Mouse (Mus musculus) CH12.LX (cell line): ENCODE data around the gene Entpd3. TPM values are rescaled to one million over a fixed set of nuclear protein-coding genes. Genes with fewer than 3 reads are reported as not detected.
A peak's percentile ranks its signal among the peaks of the same experiment; 100 is the strongest.

Experiments
- DNase-seq: peaks from one replicate; pipeline ENCODE4 v3.0.0-alpha.2; 2013; ENCODE audit errors: extremely low read depth
- H3K27ac ChIP-seq: 2 replicates; pipeline ENCODE4 v1.5.1; 2012; ENCODE audit warnings: low read depth, mild to moderate bottlenecking, control low read depth, moderate library complexity; ENCODE audit not compliant: insufficient read depth
- H3K27me3 ChIP-seq: replicated peaks from 2 replicates; pipeline ENCODE3; 2012; ENCODE audit warnings: inconsistent platforms
- H3K36me3 ChIP-seq, 2 experiments: replicated peaks in 1 of 2; 2 replicates each; pipeline versions ENCODE3 to v1.6.1; 2012; ENCODE audit warnings: inconsistent platforms in 1 of 2, low read length in 1 of 2, mild to moderate bottlenecking in 1 of 2, mixed read lengths in 1 of 2, moderate library complexity in 1 of 2; ENCODE audit not compliant: control insufficient read depth in 1 of 2, insufficient read depth in 1 of 2
- H3K4me1 ChIP-seq, 2 experiments: 2 replicates each; pipeline ENCODE4 v1.6.1; 2012; ENCODE audit warnings: inconsistent platforms in 1 of 2, moderate library complexity in 1 of 2; ENCODE audit not compliant: insufficient read depth in 2 of 2, control insufficient read depth in 1 of 2
- H3K4me2 ChIP-seq: 2 replicates; pipeline ENCODE4 v1.6.1; 2012; ENCODE audit warnings: low read depth, mild to moderate bottlenecking, control low read depth; ENCODE audit not compliant: poor library complexity, insufficient read depth, severe bottlenecking
- H3K4me3 ChIP-seq, 3 experiments: fragments of 150-350 bp in 1 of 3; sonication (generic) in 1 of 3; replicated peaks in 1 of 3; 2 replicates each; pipeline versions ENCODE3 to v1.5.1; 2011 to 2012; ENCODE audit warnings: low read depth in 2 of 3, low read length in 2 of 3, mild to moderate bottlenecking in 2 of 3, moderate library complexity in 2 of 3, control low read depth in 1 of 3, improper control_type of control experiment in 1 of 3, inconsistent platforms in 1 of 3, mixed read lengths in 1 of 3; ENCODE audit not compliant: poor library complexity in 1 of 3
- H3K79me2 ChIP-seq: replicated peaks from 2 replicates; pipeline ENCODE4 v1.6.1; 2012; ENCODE audit warnings: mild to moderate bottlenecking, moderate library complexity; ENCODE audit not compliant: control insufficient read depth, poor library complexity, insufficient read depth, severe bottlenecking; ENCODE audit errors: extremely low read depth
- H3K9ac ChIP-seq: 2 replicates; pipeline ENCODE4 v1.6.1; 2012; ENCODE audit warnings: low read depth, mild to moderate bottlenecking, control low read depth, moderate library complexity; ENCODE audit not compliant: insufficient read depth
- H3K9me3 ChIP-seq: replicated peaks from 2 replicates; pipeline ENCODE3; 2012; ENCODE audit warnings: low read length, inconsistent platforms, mixed read lengths
- BHLHE40 ChIP-seq: IDR thresholded peaks from 2 replicates; pipeline ENCODE4 v1.6.1; 2011; ENCODE audit warnings: mild to moderate bottlenecking, low read depth, low read length, improper control_type of control experiment
- CTCF ChIP-seq, 2 experiments: IDR thresholded peaks in 1 of 2; conservative IDR thresholded peaks in 1 of 2; 2 replicates each; pipeline ENCODE4 v1.5.1; 2011 to 2012; ENCODE audit warnings: low read depth in 2 of 2, low read length in 2 of 2, improper control_type of control experiment in 1 of 2, inconsistent platforms in 1 of 2, mild to moderate bottlenecking in 1 of 2, moderate library complexity in 1 of 2
- ELF1 ChIP-seq: IDR thresholded peaks from 2 replicates; pipeline ENCODE4 v1.6.1; 2014; ENCODE audit warnings: low read depth, mild to moderate bottlenecking, inconsistent platforms, low read length, improper control_type of control experiment
- HCFC1 ChIP-seq: IDR thresholded peaks from 2 replicates; pipeline ENCODE4 v1.6.1; 2012; ENCODE audit warnings: low read depth, mild to moderate bottlenecking, inconsistent platforms, low read length, improper control_type of control experiment
- MAFK ChIP-seq: IDR thresholded peaks from 2 replicates; pipeline ENCODE4 v1.6.1; 2011; ENCODE audit warnings: low read length, improper control_type of control experiment; ENCODE audit not compliant: insufficient replicate concordance
- MAX ChIP-seq: IDR thresholded peaks from 2 replicates; pipeline ENCODE4 v1.6.1; 2011; ENCODE audit warnings: low read length, improper control_type of control experiment
- MXI1 ChIP-seq: IDR thresholded peaks from 2 replicates; pipeline ENCODE4 v1.6.1; 2011; ENCODE audit warnings: mild to moderate bottlenecking, low read depth, low read length, improper control_type of control experiment
- MYC ChIP-seq: IDR thresholded peaks from 2 replicates; pipeline ENCODE4 v1.6.1; 2011; ENCODE audit warnings: low read depth, mild to moderate bottlenecking, improper control_type of control experiment, low read length
- NELFE ChIP-seq: IDR thresholded peaks from 2 replicates; pipeline ENCODE4 v1.6.1; 2011; ENCODE audit warnings: low read depth, low read length, improper control_type of control experiment
- NRF1 ChIP-seq: IDR thresholded peaks from 2 replicates; pipeline ENCODE4 v1.6.1; 2014; ENCODE audit warnings: low read depth, mild to moderate bottlenecking, inconsistent platforms, low read length, improper control_type of control experiment, moderate library complexity
- PAX5 ChIP-seq: IDR thresholded peaks from 2 replicates; pipeline ENCODE4 v1.6.1; 2012; ENCODE audit warnings: low read length, inconsistent platforms, mixed read lengths
- POLR2A ChIP-seq: IDR thresholded peaks from 2 replicates; pipeline ENCODE4 v1.6.1; 2011; ENCODE audit warnings: low read depth, mild to moderate bottlenecking, improper control_type of control experiment, low read length
- RAD21 ChIP-seq: IDR thresholded peaks from 2 replicates; pipeline ENCODE4 v1.6.1; 2011; ENCODE audit warnings: low read depth, mild to moderate bottlenecking, low read length, improper control_type of control experiment, moderate library complexity
- SIN3A ChIP-seq: IDR thresholded peaks from 2 replicates; pipeline ENCODE4 v1.6.1; 2012; ENCODE audit warnings: low read length, improper control_type of control experiment, inconsistent platforms
- TBP ChIP-seq: conservative IDR thresholded peaks from 2 replicates; pipeline ENCODE4 v1.6.1; 2011; ENCODE audit warnings: low read depth, low read length, improper control_type of control experiment
- TCF12 ChIP-seq: IDR thresholded peaks from 2 replicates; pipeline ENCODE4 v1.6.1; 2014; ENCODE audit warnings: low read depth, mild to moderate bottlenecking, inconsistent platforms, low read length, improper control_type of control experiment
- UBTF ChIP-seq: IDR thresholded peaks from 2 replicates; pipeline ENCODE4 v1.6.1; 2012; ENCODE audit warnings: low read depth, mild to moderate bottlenecking, inconsistent platforms, low read length, improper control_type of control experiment, moderate library complexity
- USF1 ChIP-seq: IDR thresholded peaks from 2 replicates; pipeline ENCODE4 v1.6.1; 2014; ENCODE audit warnings: low read depth, mild to moderate bottlenecking, inconsistent platforms, low read length, improper control_type of control experiment
- USF2 ChIP-seq: conservative IDR thresholded peaks from 2 replicates; pipeline ENCODE4 v1.6.1; 2011; ENCODE audit warnings: low read depth, low read length, improper control_type of control experiment
- ZC3H11A ChIP-seq: IDR thresholded peaks from 2 replicates; pipeline ENCODE4 v1.6.1; 2012; ENCODE audit warnings: low read depth, mild to moderate bottlenecking, inconsistent platforms, low read length, improper control_type of control experiment
- ZKSCAN1 ChIP-seq: IDR thresholded peaks from 2 replicates; pipeline ENCODE4 v1.6.1; 2012; ENCODE audit warnings: low read depth, inconsistent platforms, low read length, improper control_type of control experiment, borderline replicate concordance
- ZMIZ1 ChIP-seq: IDR thresholded peaks from 2 replicates; pipeline ENCODE4 v1.6.1; 2012; ENCODE audit warnings: low read depth, mild to moderate bottlenecking, inconsistent platforms, low read length, improper control_type of control experiment
- ZNF384 ChIP-seq: IDR thresholded peaks from 2 replicates; pipeline ENCODE4 v1.6.1; 2012; ENCODE audit warnings: low read depth, low read length, improper control_type of control experiment, inconsistent platforms
- dilution Hi-C: fragments of 300-500 bp; cut with MboI; formaldehyde crosslinking; loops from 2 replicates; pipeline ENCODE4 v1.14.3; 2020; ENCODE audit warnings: low sequenced_read_pairs; ENCODE audit not compliant: extremely low pct_unique_long_range_greater_than_20kb, extremely low pct_ligation_motif_present
- in situ Hi-C: fragments of 300-500 bp; cut with MboI; formaldehyde crosslinking; loops from 3 replicates; pipeline ENCODE4 v1.14.3; 2019; ENCODE audit warnings: low sequenced_read_pairs, low pct_ligation_motif_present, low pct_unique_long_range_greater_than_20kb, mixed read lengths
- polyA plus RNA-seq: library from polyadenylated mRNA; unstranded; fragments of >175 nt; gene quantifications from 2 replicates; pipeline ENCODE4 v1.2.1, GENCODE M21; 2012; ENCODE audit warnings: low read depth; ENCODE audit not compliant: insufficient read length
- total RNA-seq, 2 experiments: library from RNA; depleted of rRNA; stranded (reverse); fragments of 300-350 nt in 1 of 2; fragments of >200 nt in 1 of 2; gene quantifications; 2 replicates each; pipeline ENCODE4 v1.2.3; 2012 to 2014

Gene Entpd3
- total and polyA plus RNA-seq, 3 experiments: 0.04 TPM; not detected in 2

DNA sequence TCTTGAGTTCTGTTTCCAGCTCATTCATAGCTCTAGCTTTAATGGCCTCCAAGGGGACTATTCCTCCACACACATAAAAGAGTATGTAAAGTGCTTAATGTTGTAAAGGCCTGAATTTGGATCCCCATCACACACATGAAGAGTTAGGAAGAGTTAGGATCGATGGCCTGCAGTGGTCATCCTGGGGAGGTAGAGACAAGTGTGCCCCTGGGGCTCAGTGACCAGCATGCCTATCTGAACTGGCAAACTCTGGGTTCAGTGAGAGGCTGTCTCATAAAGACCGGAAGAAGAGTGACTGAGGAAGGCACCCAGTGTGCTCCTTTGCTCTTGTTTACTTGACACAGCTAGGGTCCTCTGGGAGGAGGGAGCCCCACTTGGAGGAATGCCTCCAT lies 30.7 kb downstream of the Entpd3 start:
- Histone ChIP-seq H3K9me3 (no peaks in the 10 kb centered on the region), H3K36me3 (peaks cover 32 to 33% of the 10 kb centered on the region in 2 experiments), H3K27me3 (no peaks in the 10 kb centered on the region), H3K27ac (no peak overlapping the region), H3K4me2 (peak overlapping the region; percentile 22), H3K4me1 (peaks cover 8 to 28% of the 10 kb centered on the region in 2 experiments), H3K9ac (no peak overlapping the region; the same call in 1 of the 2 replicates), H3K4me3 (peak overlapping the region; percentile 2 to 52 (median 44)), H3K79me2 (peaks cover 24% of the 10 kb centered on the region)
- no peak for DNase-seq
- 0 out of 2 replicates have a peak, but pooled peaks have one; percentile 4 for TF ChIP-seq MYC
- TF ChIP-seq ZNF384: no peak
- no peak for TF ChIP-seq ZMIZ1
- TF ChIP-seq ELF1: peak; percentile 19; the same call in 1 of the 2 replicates
- no peak for TF ChIP-seq SIN3A
- in situ Hi-C loops (no loop called here), dilution Hi-C loops (no loop called here)

GRCm38 (mm10) chr9:120570741-120571592 lies 31.3 kb downstream of the Entpd3 start, which contains the start of gene Rpl14:
TSS of gene Rpl14 (plus strand) at chr9:120571444.
- dilution Hi-C loops: no loop called here
- peaks cover 38 to 39% of the 10 kb centered on the region in 2 experiments for H3K36me3 ChIP-seq

More at GRCm38 (mm10) chr9:120570741-120571592, 31.3 kb downstream of the Entpd3 start, which contains the start of gene Rpl14:
- no peaks in the 10 kb centered on the region for H3K9me3 ChIP-seq
- peaks cover 8 to 34% of the 10 kb centered on the region in 2 experiments for H3K4me1 ChIP-seq
- DNase-seq: peak; percentile 96
- H3K27me3 ChIP-seq: no peaks in the 10 kb centered on the region
- peaks cover 24% of the 10 kb centered on the region for H3K79me2 ChIP-seq
- in situ Hi-C loops: no loop called here
- peak within 1 kb of the TSS; percentile 98 for H3K4me2 ChIP-seq
- H3K27ac ChIP-seq: peak within 1 kb of the TSS; percentile 68
- no peak for TF ChIP-seq UBTF
- TF ChIP-seq NRF1: peak; percentile 90
- peak; percentile 75 for TF ChIP-seq ELF1
- peak; percentile 96 for TF ChIP-seq MAX
- TF ChIP-seq PAX5: no peak
- no peak for TF ChIP-seq RAD21
- 0 out of 2 replicates have a peak, but pooled peaks have one; percentile 4 for TF ChIP-seq USF2
- TF ChIP-seq MYC: peak; percentile 99
- peak; percentile 97 for TF ChIP-seq NELFE
- no peak for TF ChIP-seq ZC3H11A
- peak; percentile 75 for TF ChIP-seq HCFC1
- peak; percentile 94 for TF ChIP-seq BHLHE40
- peak in 1 of 2 experiments; percentile 34; a peak in 2 of 4 replicates for TF ChIP-seq CTCF (conservative IDR thresholded peaks at IDR 0.05 in 1 of 2, IDR thresholded peaks at IDR 0.05 in 1 of 2; ENCODE audit: low read depth in 2 of 2, low read length in 2 of 2)
- peak; percentile 99 for TF ChIP-seq MXI1
- no peak for TF ChIP-seq ZKSCAN1
- TF ChIP-seq ZMIZ1: peak; percentile 97
- TF ChIP-seq TCF12: peak; percentile 92
- TF ChIP-seq POLR2A: peak; percentile 98
- peak; percentile 32; the same call in 1 of the 2 replicates for TF ChIP-seq MAFK
- TF ChIP-seq TBP: peak; percentile 93
- TF ChIP-seq USF1: 0 out of 2 replicates have a peak, but pooled peaks have one; percentile 28
- TF ChIP-seq SIN3A: peak; percentile 62
- peak within 1 kb of the TSS; percentile 88 to 98 (median 91) for H3K4me3 ChIP-seq
- peak within 1 kb of the TSS; percentile 99 for H3K9ac ChIP-seq
